Mouse (Mus musculus) lung, postnatal 0 days (tissue): ENCODE data around the gene Habp2. TPM values are rescaled to one million over a fixed set of nuclear protein-coding genes. Genes with fewer than 3 reads are reported as not detected.

Source experiments
- ATAC-seq: fragments of 200-750 bp; cut with Nextera tagmentation; 2 replicates; pipeline ENCODE4 v1.8.0; 2017; ENCODE audit warnings: moderate library complexity
- DNase-seq: peaks from one replicate; pipeline ENCODE4 v3.0.0-alpha.2; 2016; ENCODE audit warnings: low spot score
- H3K27ac ChIP-seq: fragments of 300-500 bp; sonication (generic); 2 replicates; pipeline ENCODE4 v1.5.1; 2014; ENCODE audit warnings: antibody characterized with exemption, mild to moderate bottlenecking, low read length, mixed read lengths
- H3K27me3 ChIP-seq: fragments of 300-500 bp; sonication (generic); replicated peaks from 2 replicates; pipeline ENCODE4 v1.6.1; 2014; ENCODE audit warnings: low read length, mixed read lengths; ENCODE audit not compliant: insufficient read depth
- H3K36me3 ChIP-seq: fragments of 300-500 bp; sonication (generic); 2 replicates; pipeline ENCODE4 v1.6.1; 2014; ENCODE audit warnings: low read length, mixed read lengths; ENCODE audit not compliant: insufficient read depth
- H3K4me1 ChIP-seq: fragments of 300-500 bp; sonication (generic); 2 replicates; pipeline ENCODE4 v1.6.1; 2014; ENCODE audit warnings: antibody characterized with exemption, low read depth, low read length, mixed read lengths; ENCODE audit not compliant: insufficient read depth
- H3K4me2 ChIP-seq: fragments of 300-500 bp; sonication (generic); replicated peaks from 2 replicates; pipeline ENCODE4 v1.6.1; 2014; ENCODE audit warnings: low read depth, mild to moderate bottlenecking, low read length, moderate library complexity, mixed read lengths
- H3K4me3 ChIP-seq: fragments of 300-500 bp; sonication (generic); 2 replicates; pipeline ENCODE4 v1.5.1; 2014; ENCODE audit warnings: low read depth, low read length
- H3K9ac ChIP-seq: fragments of 300-500 bp; sonication (generic); replicated peaks from 2 replicates; pipeline ENCODE4 v1.6.1; 2014; ENCODE audit warnings: low read depth, mild to moderate bottlenecking
- H3K9me3 ChIP-seq: fragments of 300-500 bp; sonication (generic); 2 replicates; pipeline ENCODE4 v1.6.1; 2016; ENCODE audit warnings: low read length, mixed read lengths
- CTCF ChIP-seq: IDR thresholded peaks from 2 replicates; pipeline ENCODE4 v1.5.1; 2016; ENCODE audit warnings: antibody characterized with exemption, mild to moderate bottlenecking
- EP300 ChIP-seq: IDR thresholded peaks from 2 replicates; pipeline ENCODE4 v1.6.1; 2016; ENCODE audit warnings: antibody characterized with exemption, mild to moderate bottlenecking, control low read depth
- WGBS: fragments of 180-500 bp; shearing (Covaris S2); extraction: QIAGEN DNeasy Blood & Tissue Kit; methylation state at CpG from one replicate; pipeline ENCODE4 v1.1.7; 2014; 5-methylcytosine and 5-hydroxymethylcytosine counted together
- polyA plus RNA-seq: library from polyadenylated mRNA; unstranded; fragments of >200 nt; fragmentation: Nextera tagmentation; extraction: Ambion mirVana; gene quantifications from 2 replicates; pipeline ENCODE4 v1.2.1, GENCODE M21; 2015

The Habp2 gene
- polyA plus RNA-seq, 1 experiment from 2014 or later: 0.18 TPM

GRCm38 (mm10) chr19:56256235-56256634 is 30.7 kb upstream of the Habp2 start:
- no peaks in the 10 kb centered on the region for H3K27me3 ChIP-seq
- WGBS: 31% methylated on average over 1 of the region's 1 CpGs
- no peak overlapping the region for H3K4me2 ChIP-seq
- TF ChIP-seq CTCF (no peak), EP300 (no peak)
- no peaks in the 10 kb centered on the region for H3K4me1 ChIP-seq
- no peaks in the 10 kb centered on the region for H3K9me3 ChIP-seq
- no peak overlapping the region for H3K27ac ChIP-seq
- H3K36me3 ChIP-seq: no peaks in the 10 kb centered on the region
- H3K4me3 ChIP-seq: no peak overlapping the region
- ATAC-seq: no peak
- no peak overlapping the region for H3K9ac ChIP-seq
- DNase-seq: no peak

GRCm38 (mm10) chr19:56256741-56257140 is 30.2 kb upstream of the Habp2 start:
- Histone ChIP-seq H3K27me3 (no peaks in the 10 kb centered on the region), H3K9ac (no peak overlapping the region), H3K4me2 (no peak overlapping the region), H3K4me1 (no peaks in the 10 kb centered on the region), H3K27ac (no peak overlapping the region), H3K4me3 (no peak overlapping the region), H3K36me3 (no peaks in the 10 kb centered on the region), H3K9me3 (no peaks in the 10 kb centered on the region)
- WGBS: no CpG with 5 or more reads among the region's 1 CpGs
- peak; percentile 24 for DNase-seq
- TF ChIP-seq CTCF (no peak), EP300 (no peak)
- ATAC-seq: no peak

- Histone ChIP-seq H3K27ac (no peak overlapping the region), H3K4me3 (no peak overlapping the region), H3K36me3 (no peaks in the 10 kb centered on the region), H3K9me3 (no peaks in the 10 kb centered on the region), H3K4me1 (no peaks in the 10 kb centered on the region), H3K4me2 (0 out of 2 replicates have a peak overlapping the region, but pooled peaks have one; percentile 11), H3K9ac (no peak overlapping the region), H3K27me3 (no peaks in the 10 kb centered on the region)
- ATAC-seq (no peak; the same call in 1 of the 2 replicates), DNase-seq (no peak)
- no peak; the same call in 1 of the 2 replicates for TF ChIP-seq CTCF
- no peak for TF ChIP-seq EP300
- 69% methylated on average over 14 of the region's 14 CpGs for WGBS
Measured at GRCm38 (mm10) chr19:56263696-56264095, 23.2 kb upstream of the Habp2 start.

- peak; percentile 54 for DNase-seq
- WGBS: 13% methylated on average over 4 of the region's 4 CpGs
- H3K4me2 ChIP-seq: 0 out of 2 replicates have a peak overlapping the region, but pooled peaks have one; percentile 11
Measured at GRCm38 (mm10) chr19:56264175-56264574, 22.8 kb upstream of the Habp2 start.

GRCm38 (mm10) chr19:56265149-56265548 is 21.8 kb upstream of the Habp2 start:
- no peaks in the 10 kb centered on the region for H3K36me3 ChIP-seq
- WGBS: 58% methylated on average over 5 of the region's 5 CpGs
- TF ChIP-seq CTCF: no peak
- TF ChIP-seq EP300: no peak
- no peaks in the 10 kb centered on the region for H3K4me1 ChIP-seq
- H3K4me3 ChIP-seq: no peak overlapping the region
- H3K27me3 ChIP-seq: no peaks in the 10 kb centered on the region
- H3K4me2 ChIP-seq: no peak overlapping the region
- ATAC-seq (peak; percentile 61), DNase-seq (peak; percentile 41)
- no peaks in the 10 kb centered on the region for H3K9me3 ChIP-seq
- H3K27ac ChIP-seq: no peak overlapping the region
- no peak overlapping the region for H3K9ac ChIP-seq

More at GRCm38 (mm10) chr19:56264175-56264574, 22.8 kb upstream of the Habp2 start:
- Histone ChIP-seq H3K9me3 (no peaks in the 10 kb centered on the region), H3K9ac (no peak overlapping the region), H3K4me3 (no peak overlapping the region), H3K27me3 (no peaks in the 10 kb centered on the region), H3K27ac (no peak overlapping the region), H3K4me1 (no peaks in the 10 kb centered on the region), H3K36me3 (no peaks in the 10 kb centered on the region)
- peak; percentile 75 for ATAC-seq
- peak; percentile 45; the same call in 1 of the 2 replicates for TF ChIP-seq EP300
- TF ChIP-seq CTCF: no peak

GRCm38 (mm10) chr19:56272081-56272480 is 14.9 kb upstream of the Habp2 start:
- Histone ChIP-seq H3K27me3 (no peaks in the 10 kb centered on the region), H3K9me3 (no peaks in the 10 kb centered on the region), H3K9ac (no peak overlapping the region), H3K36me3 (no peaks in the 10 kb centered on the region), H3K27ac (no peak overlapping the region), H3K4me2 (no peak overlapping the region), H3K4me3 (no peak overlapping the region), H3K4me1 (no peaks in the 10 kb centered on the region)
- WGBS: 62% methylated on average over 8 of the region's 8 CpGs
- DNase-seq: peak; percentile 23
- TF ChIP-seq CTCF (no peak), EP300 (no peak)
- peak; percentile 62 for ATAC-seq
